Mouse (Mus musculus): ENCODE results near the gene Ppp1r1a.

Gene Ppp1r1a

GRCm38 (mm10) chr15:103537822-103538213, at the start of gene Ppp1r1a:
Gene Ppp1r1a (minus strand): TSS chr15:103538003.
- peak; percentile 80 for DNase-seq (ENCODE audit: low read depth, low spot score)

- no peak for DNase-seq (ENCODE audit: low read depth, low spot score)
Observed at GRCm38 (mm10) chr15:103585876-103586275, 48.1 kb upstream of the Ppp1r1a start.

GRCm38 (mm10) chr15:103564981-103565380, 27.2 kb upstream of the Ppp1r1a start, which contains the start of gene Glycam1:
Gene Glycam1 (minus strand): TSS chr15:103565081.
- no peak for DNase-seq (ENCODE audit: low read depth, low spot score)

- peak; percentile 46 for DNase-seq (ENCODE audit: low read depth, low spot score)
Observed at GRCm38 (mm10) chr15:103552096-103552690, 14.4 kb upstream of the Ppp1r1a start.

GRCm38 (mm10) chr15:103551053-103551452, 13.2 kb upstream of the Ppp1r1a start:
- no peak for DNase-seq (ENCODE audit: low read depth, low spot score)

- no peak for DNase-seq (ENCODE audit: low read depth, low spot score)
Observed at GRCm38 (mm10) chr15:103549475-103549874, 11.7 kb upstream of the Ppp1r1a start.

GRCm38 (mm10) chr15:103547983-103548382, 10.2 kb upstream of the Ppp1r1a start:
- DNase-seq (ENCODE audit: low read depth, low spot score): peak; percentile 30

GRCm38 (mm10) chr15:103542526-103542925, 4.7 kb upstream of the Ppp1r1a start:
- no peak for DNase-seq (ENCODE audit: low read depth, low spot score)

- no peak for DNase-seq (ENCODE audit: low read depth, low spot score)
Observed at GRCm38 (mm10) chr15:103540646-103541045, 2.8 kb upstream of the Ppp1r1a start.

GRCm38 (mm10) chr15:103539259-103539658, 1.5 kb upstream of the Ppp1r1a start:
- no peak for DNase-seq (ENCODE audit: low read depth, low spot score)

GRCm38 (mm10) chr15:103537011-103537821, 587 bp downstream of the Ppp1r1a start:
- peak; percentile 35 for DNase-seq (ENCODE audit: low read depth, low spot score)

GRCm38 (mm10) chr15:103536456-103536855, 1.3 kb downstream of the Ppp1r1a start:
- DNase-seq (ENCODE audit: low read depth, low spot score): no peak

- no peak for DNase-seq (ENCODE audit: low read depth, low spot score)
Observed at GRCm38 (mm10) chr15:103535786-103536185, 2.0 kb downstream of the Ppp1r1a start.

- DNase-seq (ENCODE audit: low read depth, low spot score): no peak
Observed at GRCm38 (mm10) chr15:103535030-103535429, 2.8 kb downstream of the Ppp1r1a start.

- no peak for DNase-seq (ENCODE audit: low read depth, low spot score)
Observed at GRCm38 (mm10) chr15:103534054-103534620, 3.7 kb downstream of the Ppp1r1a start.

- DNase-seq (ENCODE audit: low read depth, low spot score): peak; percentile 81
Observed at GRCm38 (mm10) chr15:103530372-103530771, 7.4 kb downstream of the Ppp1r1a start.

GRCm38 (mm10) chr15:103523156-103523555, 14.6 kb downstream of the Ppp1r1a start:
- DNase-seq (ENCODE audit: low read depth, low spot score): peak; percentile 65

- DNase-seq (ENCODE audit: low read depth, low spot score): peak; percentile 81
Observed at GRCm38 (mm10) chr15:103522458-103523099, 15.2 kb downstream of the Ppp1r1a start.

GRCm38 (mm10) chr15:103519386-103520378, 18.1 kb downstream of the Ppp1r1a start:
- peak; percentile 96 for DNase-seq (ENCODE audit: low read depth, low spot score)

- peak; percentile 63 for DNase-seq (ENCODE audit: low read depth, low spot score)
Observed at GRCm38 (mm10) chr15:103518600-103519385, 19.0 kb downstream of the Ppp1r1a start.

Measured in R1 (cell line).